Mouse (Mus musculus) myocyte (in vitro differentiated cells): Measurements from ENCODE around the gene Mettl27. TPM values are rescaled to one million over a fixed set of nuclear protein-coding genes. Genes with fewer than 3 reads are reported as not detected.

Experiments used
- H3K27me3 ChIP-seq: one replicate; pipeline ENCODE4 v1.6.1; 2011; ENCODE audit not compliant: control insufficient read depth, insufficient read depth, insufficient read length
- H3K36me3 ChIP-seq: one replicate; pipeline ENCODE4 v1.6.1; 2011; ENCODE audit not compliant: control insufficient read depth, insufficient read depth
- H3K4me2 ChIP-seq: one replicate; pipeline ENCODE4 v1.6.1; 2011; ENCODE audit warnings: low read depth, control low read depth
- H3K4me3 ChIP-seq: one replicate; pipeline ENCODE4 v1.5.1; 2011; ENCODE audit warnings: mild to moderate bottlenecking, control low read depth, moderate library complexity
- H3K79me2 ChIP-seq: one replicate; pipeline ENCODE4 v1.6.1; 2011; ENCODE audit not compliant: control insufficient read depth, insufficient read depth
- H3ac ChIP-seq: one replicate; pipeline ENCODE4 v1.6.1; 2011; ENCODE audit not compliant: control insufficient read depth, insufficient read length
- CEBPB ChIP-seq: IDR thresholded peaks from 2 replicates; pipeline ENCODE4 v1.6.1; 2011; ENCODE audit warnings: mild to moderate bottlenecking, moderate library complexity; ENCODE audit not compliant: poor library complexity, insufficient read depth, severe bottlenecking
- E2F4 ChIP-seq: IDR thresholded peaks from one replicate; pipeline ENCODE4 v1.6.1; 2011; ENCODE audit warnings: mild to moderate bottlenecking, control low read depth, moderate library complexity; ENCODE audit not compliant: insufficient read depth
- MAX ChIP-seq: IDR thresholded peaks from one replicate; pipeline ENCODE4 v1.6.1; 2011; ENCODE audit warnings: low read depth, mild to moderate bottlenecking, control low read depth
- MYOD1 ChIP-seq, 3 experiments: IDR thresholded peaks; one replicate each; pipeline ENCODE4 v1.6.1; 2011; ENCODE audit warnings: control low read depth in 2 of 3, low read depth in 2 of 3, mild to moderate bottlenecking in 2 of 3, moderate library complexity in 1 of 3; ENCODE audit not compliant: insufficient read length in 2 of 3, control insufficient read depth in 1 of 3
- MYOG ChIP-seq, 3 experiments: IDR thresholded peaks; one replicate each; pipeline ENCODE4 v1.6.1; 2011; ENCODE audit warnings: control low read depth in 2 of 3, low read depth in 2 of 3, mild to moderate bottlenecking in 2 of 3; ENCODE audit not compliant: insufficient read length in 2 of 3, control insufficient read depth in 1 of 3, insufficient read depth in 1 of 3
- POLR2A ChIP-seq: IDR thresholded peaks from one replicate; pipeline ENCODE4 v1.6.1; 2011; ENCODE audit warnings: low read depth, mild to moderate bottlenecking, control low read depth, moderate library complexity; ENCODE audit not compliant: insufficient read length
- POLR2AphosphoS2 ChIP-seq: IDR thresholded peaks from one replicate; pipeline ENCODE4 v1.6.1; 2011; ENCODE audit warnings: low read depth, control low read depth; ENCODE audit not compliant: insufficient read length
- REST ChIP-seq: IDR thresholded peaks from one replicate; pipeline ENCODE4 v1.6.1; 2011; ENCODE audit warnings: mild to moderate bottlenecking, control low read depth, moderate library complexity; ENCODE audit not compliant: insufficient read depth, insufficient read length
- SRF ChIP-seq: IDR thresholded peaks from one replicate; pipeline ENCODE4 v1.6.1; 2011; ENCODE audit warnings: low read depth; ENCODE audit not compliant: control insufficient read depth, insufficient read length
- TCF12 ChIP-seq: IDR thresholded peaks from one replicate; pipeline ENCODE4 v1.6.1; 2011; ENCODE audit warnings: mild to moderate bottlenecking, control low read depth; ENCODE audit not compliant: poor library complexity, insufficient read depth, severe bottlenecking
- TCF3 ChIP-seq: IDR thresholded peaks from one replicate; pipeline ENCODE4 v1.6.1; 2011; ENCODE audit warnings: low read depth, control low read depth; ENCODE audit not compliant: insufficient read length
- USF1 ChIP-seq: IDR thresholded peaks from one replicate; pipeline ENCODE4 v1.6.1; 2011; ENCODE audit warnings: low read depth, mild to moderate bottlenecking, control low read depth, moderate library complexity
- polyA plus RNA-seq: library from polyadenylated mRNA; unstranded; fragments of >200 nt; fragmentation: generic; extraction: Trizol; gene quantifications from one replicate; pipeline ENCODE4 v1.2.1, GENCODE M21; 2012; ENCODE audit warnings: missing spikeins

Gene Mettl27
- polyA plus RNA-seq, 1 experiment: 9.1 TPM

DNA sequence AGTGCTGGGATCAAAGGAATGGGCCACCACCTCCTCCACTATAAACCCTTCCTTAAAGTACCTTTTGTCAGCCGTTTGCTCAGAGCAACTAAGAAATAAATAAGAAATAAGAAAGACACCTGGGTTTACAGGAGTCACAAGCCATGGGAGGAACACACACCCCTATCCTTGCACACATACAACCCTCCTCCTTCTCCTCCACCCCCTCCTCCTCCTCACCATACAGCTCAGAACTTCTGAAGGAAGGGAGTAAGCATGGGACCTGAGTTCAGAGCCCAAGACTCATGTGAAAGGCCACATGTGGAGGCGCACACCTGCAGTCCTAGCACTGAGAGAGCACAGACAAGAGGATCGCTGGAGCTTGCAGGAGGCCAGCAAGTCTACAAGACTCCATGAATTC lies 18.8 kb upstream of the Mettl27 start:
- Histone ChIP-seq H3K79me2 (no peaks in the 10 kb centered on the region), H3K36me3 (no peaks in the 10 kb centered on the region), H3K4me3 (no peak overlapping the region), H3K4me2 (no peak overlapping the region), H3K27me3 (no peaks in the 10 kb centered on the region), H3ac (no peak overlapping the region)
- no peak for TF ChIP-seq MYOD1 (IDR thresholded peaks at IDR 0.05; ENCODE audit: control insufficient read depth in 1 of 3, insufficient read length in 2 of 3, low read depth in 2 of 3)
- no peak for TF ChIP-seq CEBPB
- no peak for TF ChIP-seq POLR2AphosphoS2
- no peak for TF ChIP-seq SRF
- no peak for TF ChIP-seq E2F4
- no peak for TF ChIP-seq TCF12

GRCm38 (mm10) chr5:134913753-134914152 lies 18.4 kb upstream of the Mettl27 start:
- Histone ChIP-seq H3ac (no peak overlapping the region), H3K79me2 (no peaks in the 10 kb centered on the region), H3K4me2 (no peak overlapping the region), H3K27me3 (no peaks in the 10 kb centered on the region), H3K36me3 (no peaks in the 10 kb centered on the region), H3K4me3 (no peak overlapping the region)
- no peak for TF ChIP-seq E2F4
- no peak for TF ChIP-seq MAX
- TF ChIP-seq MYOD1 (IDR thresholded peaks at IDR 0.05; ENCODE audit: control insufficient read depth in 1 of 3, insufficient read length in 2 of 3, low read depth in 2 of 3): no peak

DNA sequence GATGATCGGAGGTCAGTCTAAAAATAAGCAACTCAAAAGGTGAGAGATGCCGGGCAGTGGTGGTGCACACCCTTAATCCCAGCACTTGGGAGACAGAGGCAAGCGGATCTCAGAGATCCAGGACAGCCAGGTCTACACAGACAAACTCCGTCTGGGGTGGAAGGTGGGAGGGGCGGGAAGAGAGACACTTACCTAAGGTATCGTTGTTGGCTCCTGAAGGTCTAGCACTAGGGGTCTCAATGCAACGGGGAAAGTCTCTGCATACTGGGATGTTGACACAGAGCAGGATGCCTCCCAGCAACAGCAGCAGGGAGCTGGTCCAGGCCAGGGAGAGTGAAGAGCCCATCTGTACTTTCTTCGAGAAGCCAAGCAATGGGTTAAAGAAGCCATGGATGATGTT lies 17.7 kb upstream of the Mettl27 start:
- Histone ChIP-seq H3K27me3 (no peaks in the 10 kb centered on the region), H3K36me3 (no peaks in the 10 kb centered on the region), H3K4me2 (no peak overlapping the region), H3ac (no peak overlapping the region), H3K79me2 (no peaks in the 10 kb centered on the region), H3K4me3 (no peak overlapping the region)
- no peak for TF ChIP-seq SRF
- no peak for TF ChIP-seq MYOD1 (IDR thresholded peaks at IDR 0.05; ENCODE audit: control insufficient read depth in 1 of 3, insufficient read length in 2 of 3, low read depth in 2 of 3)
- TF ChIP-seq E2F4: no peak
- no peak for TF ChIP-seq USF1
- TF ChIP-seq MAX: no peak
- TF ChIP-seq TCF12: no peak
- TF ChIP-seq MYOG (IDR thresholded peaks at IDR 0.05; ENCODE audit: control insufficient read depth in 1 of 3, insufficient read depth in 1 of 3, insufficient read length in 2 of 3, low read depth in 2 of 3): no peak
- TF ChIP-seq POLR2A: no peak
- no peak for TF ChIP-seq POLR2AphosphoS2
- no peak for TF ChIP-seq TCF3

DNA sequence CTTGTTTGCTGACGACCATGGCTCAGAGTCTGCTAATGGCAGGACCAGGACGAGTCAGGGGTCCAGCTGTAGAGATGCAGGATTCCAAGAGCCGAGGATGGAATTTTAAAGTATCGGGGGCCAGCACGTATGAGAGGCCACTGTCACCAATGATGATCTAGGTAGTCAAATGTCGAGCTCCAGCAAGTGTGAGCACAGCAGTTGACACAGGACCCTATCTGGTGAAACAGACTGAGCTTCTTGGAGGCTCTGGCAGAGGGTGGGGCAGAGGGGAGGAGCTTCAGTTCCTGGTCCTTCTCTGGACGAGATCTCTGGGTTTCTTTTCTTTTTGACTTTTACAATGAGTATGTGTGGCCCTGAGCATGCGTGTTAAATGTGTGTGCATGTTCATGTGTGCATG lies 16.9 kb upstream of the Mettl27 start, which contains the start of gene Cldn13:
Cldn13 (minus strand) TSS at position 216 of the 400 bp plus-strand sequence.
- no peak within 1 kb of the TSS for H3K4me2 ChIP-seq
- no peaks in the 10 kb centered on the region for H3K27me3 ChIP-seq
- no peaks in the 10 kb centered on the region for H3K36me3 ChIP-seq
- H3K4me3 ChIP-seq: no peak within 1 kb of the TSS
- TF ChIP-seq E2F4 (no peak), REST (no peak), CEBPB (no peak), POLR2A (no peak), USF1 (no peak), MYOD1 (IDR thresholded peaks at IDR 0.05; ENCODE audit: control insufficient read depth in 1 of 3, insufficient read length in 2 of 3, low read depth in 2 of 3) (no peak), SRF (no peak)
- no peaks in the 10 kb centered on the region for H3K79me2 ChIP-seq
- H3ac ChIP-seq: no peak within 1 kb of the TSS

- Histone ChIP-seq H3K27me3 (peaks cover 7% of the 10 kb centered on the region), H3K79me2 (no peaks in the 10 kb centered on the region), H3K36me3 (no peaks in the 10 kb centered on the region), H3K4me2 (no peak overlapping the region), H3K4me3 (no peak overlapping the region), H3ac (no peak overlapping the region)
- TF ChIP-seq TCF12 (no peak), USF1 (no peak)
Observed at GRCm38 (mm10) chr5:134918071-134918832, 13.9 kb upstream of the Mettl27 start.

DNA sequence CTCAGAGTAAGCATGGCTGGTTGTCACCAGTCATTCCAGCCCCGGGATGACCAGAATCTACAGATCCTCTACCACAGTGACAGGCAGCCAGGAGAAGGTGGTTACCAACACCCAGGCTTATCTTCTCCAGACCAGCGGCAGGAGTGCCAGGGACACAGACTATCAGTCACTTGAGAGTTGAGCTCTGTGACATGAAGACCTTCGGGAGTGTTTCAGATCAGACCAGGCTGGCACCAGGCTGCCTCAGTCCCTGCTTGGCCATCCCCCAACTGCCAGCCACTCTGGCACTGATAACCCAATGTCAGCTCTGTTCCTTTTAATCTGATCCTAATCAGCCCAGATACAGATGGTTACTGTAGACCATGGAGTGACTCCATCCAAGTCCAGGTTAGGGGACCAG lies 13.1 kb upstream of the Mettl27 start:
- no peak overlapping the region for H3ac ChIP-seq
- H3K4me2 ChIP-seq: no peak overlapping the region
- no peak overlapping the region for H3K4me3 ChIP-seq
- H3K36me3 ChIP-seq: no peaks in the 10 kb centered on the region
- H3K27me3 ChIP-seq: peaks cover 7% of the 10 kb centered on the region
- TF ChIP-seq TCF3 (no peak), E2F4 (no peak), MAX (no peak), MYOD1 (IDR thresholded peaks at IDR 0.05; ENCODE audit: control insufficient read depth in 1 of 3, insufficient read length in 2 of 3, low read depth in 2 of 3) (no peak), CEBPB (no peak), POLR2AphosphoS2 (no peak), USF1 (no peak), TCF12 (no peak), POLR2A (no peak), SRF (no peak), REST (no peak), MYOG (IDR thresholded peaks at IDR 0.05; ENCODE audit: control insufficient read depth in 1 of 3, insufficient read depth in 1 of 3, insufficient read length in 2 of 3, low read depth in 2 of 3) (no peak)
- no peaks in the 10 kb centered on the region for H3K79me2 ChIP-seq
